Mouse (Mus musculus) urinary bladder, adult 18-20 months (tissue): ENCODE measurements at regions not wholly inside any gene's neighbourhood (a gene's known extent, or its start where the extent isn't known, plus 50 kb on each side); places are given as distances from the start of the nearest gene placed in this dataset.

Experiments
- DNase-seq, 2 experiments: peaks; one replicate each; pipeline ENCODE4 v3.0.0; 2022; ENCODE audit warnings: low spot score in 2 of 2, mixed read lengths in 2 of 2

DNA sequence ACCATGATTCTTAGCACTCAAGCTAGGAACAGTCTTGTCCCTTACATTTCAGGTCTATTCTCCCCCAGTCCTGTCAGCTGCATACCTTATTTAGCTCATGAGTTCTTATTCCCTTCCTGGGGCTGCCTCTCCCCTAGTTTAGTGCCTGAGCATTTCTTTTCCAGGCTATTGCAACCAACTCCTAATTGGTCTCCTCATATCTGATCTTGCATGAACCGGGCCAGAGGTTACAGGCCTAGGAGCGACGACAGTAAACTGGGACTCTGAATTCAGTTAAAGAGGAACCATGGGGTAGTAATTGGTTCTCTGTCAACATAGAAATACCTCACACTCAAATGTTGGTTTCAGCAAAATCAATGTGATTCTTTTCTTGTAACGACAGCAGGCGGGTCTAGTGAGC is 195.9 kb downstream of the Kit start:
- DNase-seq = no peak

DNA sequence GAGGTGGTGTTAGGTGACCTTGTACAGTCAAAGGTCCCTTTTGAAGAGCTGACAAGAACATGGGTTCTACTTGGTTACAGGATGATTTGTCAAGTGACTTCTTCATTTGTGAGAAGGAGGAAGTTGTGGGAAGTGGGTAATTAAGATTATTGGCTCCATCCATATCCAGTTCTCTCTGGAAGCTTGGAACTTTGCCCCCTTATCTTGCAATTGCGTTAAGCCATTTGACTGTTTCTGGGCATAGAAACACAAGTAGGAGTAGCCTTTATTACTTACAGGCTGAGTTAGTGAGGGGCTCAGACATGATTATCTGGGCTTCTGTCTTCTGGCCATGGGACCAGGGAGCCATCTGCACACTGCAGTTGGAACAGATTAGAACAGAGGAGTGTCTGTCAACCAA is 192.5 kb downstream of the Kit start:
- DNase-seq = no peak

DNA sequence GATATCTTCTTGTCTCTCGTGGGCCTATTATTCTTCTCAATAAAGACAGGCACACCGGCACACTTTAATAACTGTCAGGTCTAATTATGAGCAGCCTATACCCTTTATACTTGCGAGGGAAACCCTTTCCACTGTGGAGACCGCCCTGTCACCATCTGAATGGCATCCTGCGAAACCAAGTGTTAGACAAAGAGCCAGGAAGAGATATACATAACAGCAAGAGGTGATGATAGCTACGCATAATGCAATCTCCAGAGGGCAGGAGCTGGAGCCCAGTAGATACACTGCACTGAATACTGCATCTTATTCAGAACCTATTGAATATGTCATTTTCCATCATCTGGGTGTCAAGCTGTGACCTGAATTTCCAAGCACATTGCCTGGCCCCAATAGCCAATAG is 187.7 kb downstream of the Kit start:
- no peak for DNase-seq

DNA sequence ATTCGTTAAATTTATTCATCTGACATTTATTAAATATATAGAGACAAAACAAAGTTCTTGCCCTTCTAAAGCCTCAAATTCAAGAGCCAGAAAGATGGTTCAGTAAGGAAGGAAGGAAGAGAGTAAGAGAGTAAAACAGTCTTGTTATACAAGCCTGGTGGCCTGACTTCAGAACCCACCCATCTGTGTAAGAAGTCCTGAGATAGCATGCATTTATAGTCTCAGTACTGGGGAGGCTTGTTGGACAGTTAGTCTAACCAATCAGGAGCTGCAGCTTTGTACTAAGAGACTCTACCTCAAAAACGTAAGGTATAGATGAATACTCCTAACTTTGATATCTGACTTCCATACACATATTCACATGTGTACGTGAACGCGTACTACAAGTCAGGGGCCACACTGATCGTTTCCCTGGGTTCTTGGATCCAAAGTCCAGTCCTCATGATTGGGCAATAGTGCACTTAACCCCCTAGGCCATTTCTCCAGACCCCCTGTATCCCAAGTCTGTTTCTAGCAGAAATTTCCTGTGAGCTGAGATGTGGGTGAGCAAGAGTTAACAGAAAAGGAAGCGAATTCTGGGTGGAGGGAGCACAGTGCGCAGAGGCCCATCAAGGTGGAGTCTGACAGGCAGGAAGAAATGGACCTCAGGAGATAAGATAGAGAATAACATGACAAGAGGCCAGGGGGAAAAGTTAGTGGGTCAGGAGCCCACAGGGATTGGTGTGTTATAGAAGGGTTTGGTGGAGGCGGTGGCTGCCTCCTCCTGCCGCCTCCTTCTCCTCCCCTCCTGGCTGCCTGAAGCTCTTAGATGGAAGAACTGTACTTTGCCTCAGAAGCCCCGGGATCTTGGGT is 187.0 kb downstream of the Kit start:
- no peak for DNase-seq

DNA sequence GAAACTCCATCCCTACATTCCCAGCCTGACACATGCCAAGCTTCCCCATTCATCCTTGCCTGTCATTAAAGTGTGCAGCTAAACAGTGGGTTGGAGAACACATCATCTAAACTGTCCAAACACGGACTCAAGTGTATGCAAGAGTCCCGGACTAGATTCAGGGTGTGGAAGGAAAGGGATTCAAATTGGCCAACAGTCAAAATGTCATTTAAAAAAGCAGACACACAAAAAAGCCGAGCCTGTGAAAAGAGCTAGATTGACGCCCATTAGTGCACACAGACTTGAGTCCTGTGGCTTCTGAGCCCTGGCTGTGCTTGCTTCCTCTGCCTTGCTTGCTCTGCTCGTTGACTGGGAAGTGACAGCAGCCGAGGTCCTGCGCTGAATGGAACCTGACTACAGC is 181.5 kb downstream of the Kit start:
- no peak for DNase-seq

DNA sequence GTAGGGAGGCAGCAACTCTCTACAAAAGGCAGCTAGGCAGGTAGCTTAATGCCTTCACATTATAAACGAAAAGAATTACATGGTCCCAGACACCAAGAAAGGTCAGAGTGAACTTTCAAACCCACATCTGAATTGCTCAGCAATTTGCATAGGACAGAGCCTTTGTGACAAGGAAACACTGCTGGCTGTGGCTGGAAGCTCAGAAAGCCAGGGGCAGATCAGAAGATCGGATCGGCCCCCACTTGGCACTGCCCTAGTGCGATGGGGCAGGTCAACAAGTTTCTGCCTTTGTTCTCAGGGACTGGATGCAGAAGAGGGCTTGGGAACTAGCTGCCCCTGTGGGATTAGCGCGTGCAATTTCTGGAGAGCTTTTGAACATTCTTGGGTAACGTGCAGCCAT is 179.6 kb downstream of the Kit start:
- DNase-seq = no peak

DNA sequence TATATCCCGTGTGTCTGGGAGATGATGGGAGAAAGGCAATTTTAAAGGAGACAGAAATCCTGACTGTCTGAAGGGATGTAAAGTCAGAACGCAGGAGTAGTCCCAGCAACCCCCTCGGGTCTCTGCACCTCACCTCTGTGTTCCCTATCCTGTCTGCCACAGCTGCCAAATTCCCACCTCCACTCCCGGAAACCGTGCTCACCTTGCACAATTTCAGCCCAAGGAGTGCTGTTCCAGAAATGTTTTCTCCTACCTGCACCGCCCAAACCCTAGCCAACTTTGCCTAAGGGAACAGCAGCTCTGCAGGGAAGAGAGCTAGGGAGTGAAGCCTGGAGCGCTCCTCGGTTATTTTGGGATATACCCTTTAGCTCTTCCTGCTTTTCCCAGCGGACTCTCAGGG is 170.6 kb downstream of the Kit start:
- DNase-seq = no peak

DNA sequence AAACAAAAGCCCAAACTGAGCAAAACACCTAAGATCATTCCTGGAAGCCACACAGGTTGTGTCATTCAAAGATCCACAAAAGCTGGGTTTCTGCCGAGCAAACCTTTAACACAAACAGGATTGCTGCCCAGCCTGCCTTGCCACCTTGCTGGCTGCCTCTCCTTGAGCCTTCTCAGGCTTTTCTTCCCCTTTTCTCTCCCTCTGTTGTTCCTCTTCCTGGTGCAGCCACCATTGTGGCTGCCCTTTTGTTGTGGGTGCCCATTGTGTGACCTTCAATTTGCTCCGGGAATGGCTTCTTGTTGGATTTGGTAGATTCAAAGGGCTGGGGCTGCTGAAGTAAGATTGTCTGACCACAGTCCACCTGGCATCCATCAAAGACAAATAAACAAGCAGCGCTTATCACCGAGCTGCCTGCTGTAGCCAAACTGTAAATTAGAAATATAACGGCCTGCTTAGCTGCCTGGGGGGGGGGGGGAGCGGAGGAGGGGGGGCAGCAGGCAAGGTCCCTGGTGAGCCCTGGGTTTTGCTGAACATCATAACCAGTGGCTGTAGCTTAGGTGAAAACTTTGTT is 169.8 kb downstream of the Kit start:
- DNase-seq = no peak

DNA sequence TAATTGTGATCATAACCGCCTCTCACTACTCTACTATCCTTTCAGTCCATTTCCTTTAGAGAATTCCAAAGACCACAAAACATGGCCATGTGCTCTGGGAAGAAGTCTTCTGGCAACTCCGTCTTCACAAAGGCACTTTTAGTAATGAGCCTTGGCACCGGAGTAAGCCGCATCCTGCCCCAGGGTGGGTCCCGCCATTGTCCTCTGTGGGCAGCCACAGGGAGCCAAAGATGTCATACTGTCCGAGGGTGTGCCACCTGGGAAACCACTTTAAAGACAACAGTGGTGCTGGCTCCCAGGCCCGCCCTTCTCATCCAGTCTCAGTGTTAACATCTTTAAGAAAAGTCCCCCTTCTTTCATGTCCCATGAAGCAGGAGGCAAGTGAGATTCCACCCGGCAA is 164.6 kb downstream of the Kit start:
- no peak for DNase-seq

DNA sequence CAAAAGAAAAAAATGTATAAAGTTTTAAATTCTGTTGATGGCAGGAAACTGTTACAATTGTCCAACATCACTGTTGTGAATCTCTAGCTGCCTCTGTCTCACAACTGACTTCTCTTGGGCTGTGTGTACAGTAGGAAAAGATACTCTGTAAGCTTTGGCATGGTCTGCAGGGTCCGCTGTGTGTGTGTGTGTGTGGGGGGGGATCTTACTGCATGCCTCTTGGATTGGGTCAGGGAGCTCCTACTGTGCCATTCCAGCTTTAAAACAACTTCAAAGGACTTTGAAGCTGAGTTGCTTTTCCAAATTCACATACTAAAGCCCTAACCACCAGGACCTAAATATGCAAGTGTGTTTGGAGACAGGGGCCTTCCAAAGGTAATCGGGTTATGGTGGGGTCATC is 163.7 kb downstream of the Kit start:
- DNase-seq = no peak

DNA sequence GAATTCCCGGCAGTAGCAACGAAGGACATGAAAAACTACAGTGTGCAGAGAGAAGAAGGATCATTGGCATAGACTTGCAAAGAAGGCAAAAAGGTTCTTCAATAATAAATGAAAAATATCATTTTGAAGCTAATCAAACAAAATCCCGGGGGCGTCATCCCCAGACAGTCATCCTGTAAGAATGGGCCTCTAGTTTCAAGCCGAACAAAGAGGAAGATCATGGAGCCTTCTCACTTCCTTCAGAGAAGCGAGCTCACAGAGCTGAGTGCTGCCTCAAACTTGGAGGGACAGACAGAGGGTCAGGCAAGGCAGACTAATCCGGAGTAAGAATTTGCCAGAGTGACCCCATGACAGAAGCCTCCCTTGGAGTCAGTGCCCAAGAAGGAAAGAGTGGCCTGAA is 163.0 kb downstream of the Kit start:
- DNase-seq = no peak

DNA sequence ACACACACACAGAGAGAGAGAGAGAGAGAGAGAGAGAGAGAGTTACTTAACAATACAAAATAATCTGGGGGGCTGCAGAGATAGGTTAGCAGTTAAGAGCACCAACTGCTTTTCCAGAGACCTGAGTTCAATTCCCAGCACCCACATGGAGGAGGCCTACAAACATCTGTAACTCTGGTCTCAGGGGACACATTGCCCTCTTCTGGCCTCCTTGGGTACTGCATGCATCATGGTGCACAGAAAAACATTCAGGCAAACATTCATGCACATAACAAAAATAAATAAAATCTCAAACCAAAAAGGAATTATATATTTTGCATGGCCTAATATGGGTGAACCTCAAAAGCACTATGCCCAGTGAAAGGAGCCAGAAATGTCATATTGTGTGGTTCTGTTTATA is 161.6 kb downstream of the Kit start:
- no peak for DNase-seq

DNA sequence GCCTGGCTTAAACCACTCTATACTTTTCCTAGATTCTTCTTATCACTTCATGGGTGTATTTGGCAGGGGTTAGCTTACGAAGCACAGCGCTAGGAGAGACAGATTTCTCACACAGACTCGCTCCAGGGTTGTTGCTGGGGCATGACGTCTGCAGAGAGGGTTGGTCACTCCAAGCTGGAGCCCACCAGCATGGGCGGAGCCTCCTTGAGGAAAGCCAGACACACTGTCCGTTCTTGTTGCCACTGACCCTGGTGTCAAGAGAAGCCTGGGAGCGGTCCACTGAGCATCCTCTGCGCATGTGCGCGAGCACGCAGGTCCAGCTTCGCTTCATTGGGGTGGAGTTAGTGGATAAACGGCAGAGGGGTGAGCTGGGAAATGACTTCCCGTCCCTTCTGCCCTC is 159.8 kb downstream of the Kit start:
- no peak for DNase-seq

DNA sequence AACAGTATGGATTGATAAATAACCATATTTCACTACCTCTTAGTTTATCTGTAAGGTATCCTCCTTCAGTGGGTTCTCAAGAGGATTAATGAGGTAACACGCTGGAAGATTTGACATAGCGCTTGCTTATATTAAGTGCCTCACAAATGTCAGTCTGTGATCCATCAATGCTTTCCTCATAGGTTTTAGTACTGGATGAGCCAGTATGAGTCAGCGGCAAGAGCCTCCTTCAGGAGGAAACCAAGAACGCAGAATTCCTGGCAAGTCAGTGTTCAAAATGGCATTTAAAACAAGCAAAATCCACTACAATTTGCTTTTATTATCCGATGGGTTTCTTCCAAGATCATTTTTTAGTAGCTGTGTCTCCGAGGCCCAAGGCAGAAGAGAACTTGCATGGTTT is 159.3 kb downstream of the Kit start:
- DNase-seq = no peak

DNA sequence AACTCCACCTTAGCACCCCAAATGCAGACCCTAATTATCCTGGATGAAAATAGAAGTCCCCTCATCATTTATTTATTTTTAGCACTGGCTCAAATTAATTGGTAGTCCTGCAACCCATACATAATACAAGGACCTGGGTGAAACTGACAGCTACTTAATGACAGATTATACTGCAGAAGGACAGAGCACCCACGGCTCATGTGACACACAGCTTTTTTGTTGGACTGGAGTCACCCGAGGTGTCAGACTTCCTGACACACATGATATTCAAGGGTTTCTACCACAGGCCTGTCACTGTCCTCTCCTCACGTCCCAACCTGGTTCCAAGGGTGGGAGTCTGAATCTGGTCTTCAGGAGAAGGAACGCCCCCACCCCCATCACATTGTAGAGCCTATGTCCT is 156.5 kb downstream of the Kit start:
- DNase-seq = no peak

DNA sequence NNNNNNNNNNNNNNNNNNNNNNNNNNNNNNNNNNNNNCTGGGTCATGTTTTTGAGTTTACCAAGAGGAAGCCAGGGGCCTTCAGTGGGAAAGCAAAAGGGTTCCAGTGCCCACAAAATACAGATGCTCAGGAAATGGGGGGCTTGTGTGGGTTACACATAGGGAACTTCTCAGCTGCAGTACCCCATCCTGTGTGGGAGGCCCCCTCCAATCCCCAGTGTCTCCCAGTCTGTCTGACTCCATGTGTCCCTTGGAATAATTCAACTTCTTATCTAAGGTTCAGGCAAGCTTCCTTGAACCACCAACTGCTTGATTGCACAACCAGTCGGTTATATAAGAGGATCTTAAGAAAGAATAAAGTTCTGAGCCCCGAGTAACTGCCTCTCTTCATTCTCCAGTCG is 156.0 kb downstream of the Kit start:
- no peak for DNase-seq

DNA sequence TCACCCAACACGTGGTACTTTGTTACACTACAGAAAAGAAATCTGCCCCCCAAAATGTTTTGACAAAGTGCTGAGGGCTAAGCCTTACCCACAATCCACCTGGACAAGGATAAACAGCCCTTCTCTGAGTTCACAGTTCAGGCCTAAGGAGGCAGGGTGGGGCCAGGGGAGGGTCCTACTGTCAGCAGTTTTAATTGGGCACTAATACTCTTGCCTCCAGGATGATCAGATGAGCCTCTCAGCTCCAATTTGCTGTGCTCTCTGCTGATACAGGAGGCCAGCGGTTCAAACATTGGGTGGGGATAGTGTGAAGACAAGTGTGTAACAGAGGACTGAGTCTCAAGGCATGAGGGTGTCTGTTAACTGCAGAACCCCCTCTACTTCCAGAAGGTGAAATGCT is 146.6 kb downstream of the Kit start:
- no peak for DNase-seq

DNA sequence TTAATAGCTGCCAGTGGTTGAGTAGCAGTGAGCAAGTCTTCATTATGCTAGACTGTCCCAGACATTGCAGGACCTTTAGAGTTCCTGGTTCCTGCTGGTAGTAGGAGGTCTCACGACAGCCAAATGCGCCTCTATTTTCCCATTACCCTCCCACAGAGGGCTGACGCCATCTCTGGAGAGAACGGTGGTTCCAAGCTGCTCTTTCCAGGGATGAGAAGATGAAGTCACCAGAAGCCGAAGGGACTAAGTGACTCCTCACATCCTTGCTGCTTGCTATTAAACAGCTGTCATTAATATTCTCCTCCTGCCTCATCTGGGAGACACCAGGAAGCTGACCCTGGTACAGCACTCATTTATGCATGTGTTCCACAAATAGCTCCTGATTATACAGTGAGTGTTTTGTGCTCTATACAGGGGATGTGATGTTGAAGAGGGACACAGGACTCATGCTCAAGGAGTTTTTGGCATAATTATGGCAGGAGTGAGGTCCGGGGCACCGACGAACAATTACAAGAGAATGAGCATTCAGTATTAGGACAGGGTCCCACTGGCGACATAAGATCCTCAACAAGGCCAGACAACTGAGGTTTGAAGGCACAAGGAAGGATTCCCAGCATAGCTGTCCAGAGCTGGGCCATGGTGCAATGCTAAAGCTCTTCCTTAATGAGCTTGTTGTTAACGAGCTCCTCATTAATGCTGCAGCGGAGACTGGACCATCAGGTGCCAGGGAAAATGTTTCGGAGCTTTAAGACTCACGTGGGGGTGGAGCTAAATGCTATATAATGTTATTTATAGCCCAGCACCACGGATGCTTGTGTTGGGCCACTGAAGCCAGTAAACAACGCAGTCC is 145.6 kb downstream of the Kit start:
- DNase-seq = no peak

DNA sequence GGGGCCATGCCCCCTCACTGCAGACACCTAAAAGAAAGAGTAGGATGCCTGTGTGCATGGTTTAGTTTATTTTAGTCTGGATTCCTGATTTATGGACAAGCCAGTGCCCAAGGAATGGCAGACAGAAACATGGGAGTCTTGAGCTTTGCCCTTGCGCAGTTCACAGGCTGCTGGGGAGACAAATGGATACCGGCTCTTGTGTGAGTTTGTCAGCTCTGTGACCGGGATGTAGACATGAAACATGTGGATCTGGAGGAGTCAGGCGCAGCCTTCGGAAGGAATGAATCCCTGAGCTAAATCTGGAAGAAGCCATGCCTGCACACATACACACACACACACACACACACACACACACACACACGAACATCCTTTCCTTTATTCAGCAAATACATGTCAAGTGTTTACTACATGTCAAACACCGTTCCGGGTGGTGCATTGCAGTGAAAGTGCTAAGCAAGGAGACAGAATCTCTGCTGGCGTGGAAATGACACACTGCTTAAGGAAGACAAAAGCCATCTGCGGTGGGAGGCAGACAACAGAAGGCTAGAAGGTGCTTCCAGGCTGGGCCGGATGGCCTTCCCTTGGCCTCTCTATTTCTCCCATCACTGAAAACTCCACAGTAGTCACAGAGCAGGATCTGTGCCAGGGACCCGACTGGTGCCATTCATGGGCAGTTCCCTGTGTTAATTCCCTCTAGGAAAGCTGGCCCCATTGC is 144.0 kb downstream of the Kit start:
- DNase-seq = no peak
